Mouse (Mus musculus) testis, adult 2 months (tissue): ENCODE measurements around the gene Klhl7.

ENCODE experiments used
- CTCF ChIP-seq: fragments of 200-500 bp; IDR thresholded peaks from 2 replicates; pipeline ENCODE4 v1.5.1; 2012; ENCODE audit warnings: low read depth, mild to moderate bottlenecking, inconsistent platforms, low read length, moderate library complexity; ENCODE audit not compliant: control insufficient read depth, insufficient read depth, insufficient replicate concordance
- POLR2A ChIP-seq: fragments of 200-500 bp; IDR thresholded peaks from 2 replicates; pipeline ENCODE4 v1.6.1; 2012; ENCODE audit warnings: low read depth, mild to moderate bottlenecking, inconsistent platforms, low read length, moderate library complexity; ENCODE audit not compliant: control insufficient read depth

DNA sequence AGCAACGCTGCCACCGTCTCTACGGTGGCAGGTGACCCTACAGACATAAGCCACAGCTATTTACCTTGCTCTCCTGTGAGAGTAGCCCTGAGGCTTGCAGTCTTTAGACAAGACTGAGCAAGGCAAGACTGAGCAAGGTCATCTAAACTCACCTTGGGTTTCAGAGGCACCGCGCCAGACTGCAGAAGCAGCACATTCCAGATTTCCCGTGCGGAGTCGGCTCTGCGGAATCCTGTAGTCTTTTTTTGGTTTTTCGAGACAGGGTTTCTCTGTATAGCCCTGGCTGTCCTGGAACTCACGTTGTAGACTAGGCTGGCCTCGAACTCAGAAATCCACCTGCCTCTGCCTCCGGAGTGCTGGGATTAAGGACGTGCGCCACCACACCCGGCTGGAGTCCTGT is 14.2 kb upstream of the Klhl7 start:
- TF ChIP-seq CTCF (no peak), POLR2A (no peak)
